In the genomic region with DNA sequence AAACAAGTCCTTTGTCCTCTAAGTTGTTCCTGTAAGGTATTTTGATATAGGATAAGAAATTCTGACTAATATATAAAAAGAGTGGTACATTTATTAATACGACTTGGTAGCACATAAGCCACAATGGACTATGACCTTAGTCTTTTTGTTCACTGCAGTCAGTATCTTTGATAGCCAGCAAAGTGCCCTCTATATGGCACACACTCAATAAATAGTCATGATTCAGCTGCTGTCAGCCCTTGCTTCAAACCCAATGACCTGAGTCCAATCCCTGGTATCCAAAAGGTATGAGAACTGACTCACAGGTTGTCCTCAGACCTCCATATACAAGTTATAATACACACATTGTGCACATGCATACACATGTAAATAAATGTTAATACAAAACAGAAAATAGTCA, we compare ENCODE assay signal across 25 mouse cellular contexts.
"Had no signal": no experiment of that assay in that cellular context is flagged by ENCODE, and none has a peak within 500 bp of the region (broad histone marks: within the 10 kb centered on the region; RNA-seq: fewer than 3 reads in every experiment).

No protein-coding gene starts in this region.

- H3K9ac ChIP-seq: heart, embryonic 12.5 days; hindbrain, embryonic 12.5 days; hindbrain, embryonic 14.5 days; kidney, embryonic 15.5 days; limb, embryonic 13.5 days; limb, embryonic 15.5 days; liver, embryonic 12.5 days; liver, embryonic 14.5 days had no signal

- H3K4me1 ChIP-seq: hindbrain, embryonic 12.5 days; liver, embryonic 12.5 days had no signal

- H3K9me3 ChIP-seq: heart, embryonic 12.5 days; hindbrain, embryonic 10.5 days; hindbrain, embryonic 12.5 days; kidney, embryonic 15.5 days; limb, embryonic 13.5 days; limb, embryonic 15.5 days; liver, embryonic 12.5 days had no signal

- H3K36me3 ChIP-seq: heart, embryonic 12.5 days; hindbrain, embryonic 10.5 days; hindbrain, embryonic 12.5 days; kidney, embryonic 15.5 days; limb, embryonic 13.5 days; limb, embryonic 15.5 days; liver, embryonic 12.5 days had no signal

- H3K27me3 ChIP-seq: heart, embryonic 12.5 days; hindbrain, embryonic 12.5 days; kidney, embryonic 15.5 days; limb, embryonic 13.5 days; limb, embryonic 15.5 days; liver, embryonic 12.5 days had no signal

- H3K27ac ChIP-seq: gastrocnemius, adult 2 months; heart, adult 2 months; hindbrain, embryonic 10.5 days; hindbrain, embryonic 12.5 days; hindbrain, embryonic 14.5 days; kidney, embryonic 15.5 days; layer of hippocampus, adult 2 months; liver, embryonic 12.5 days; liver, embryonic 14.5 days had no signal

- ATAC-seq: hindbrain, embryonic 16.5 days; inflammation-experienced regulatory T-cells, adult 6 months; liver, embryonic 12.5 days had no signal

- H3K4me3 ChIP-seq: gastrocnemius, adult 2 months; heart, adult 2 months; heart, embryonic 12.5 days; hindbrain, embryonic 10.5 days; hindbrain, embryonic 12.5 days; kidney, embryonic 15.5 days; layer of hippocampus, adult 2 months; limb, embryonic 13.5 days; limb, embryonic 15.5 days; liver, embryonic 12.5 days had no signal

- DNase-seq: gastrocnemius, adult 2 months; gastrocnemius, postnatal 10 days; gastrocnemius, postnatal 25 days; heart, adult 2 months; heart, postnatal 10 days; heart, postnatal 4 days; kidney, adult 11 months; kidney, adult 2 months; kidney, adult 9 months; kidney, postnatal 10 days; kidney, postnatal 25 days; kidney, postnatal 4 days; left cerebral cortex, postnatal 4 days had no signal

- H3K4me2 ChIP-seq: heart, embryonic 12.5 days; hindbrain, embryonic 12.5 days; hindbrain, embryonic 14.5 days; kidney, embryonic 15.5 days; limb, embryonic 13.5 days; limb, embryonic 15.5 days; liver, embryonic 12.5 days had no signal
